Mouse (Mus musculus) kidney, embryonic 16.5 days (tissue): ENCODE data around the gene Eci2. TPM values are rescaled to one million over a fixed set of nuclear protein-coding genes. Genes with fewer than 3 reads are reported as not detected.
"Not testable (repeated sequence)": the region's sequence is repeated elsewhere in the genome, so short reads cannot be mapped to it uniquely, and the experiment has no call there.

Experiments
- ATAC-seq: fragments of 200-750 bp; cut with Nextera tagmentation; 2 replicates; pipeline ENCODE4 v1.8.0; 2017; ENCODE audit warnings: moderate TSS enrichment; ENCODE audit not compliant: low FRiP score, low TSS enrichment
- H3K27ac ChIP-seq: fragments of 300-500 bp; sonication (generic); 2 replicates; pipeline ENCODE4 v1.5.1; 2014; ENCODE audit warnings: low read length
- H3K27me3 ChIP-seq: fragments of 300-500 bp; sonication (generic); 2 replicates; pipeline ENCODE4 v1.6.1; 2014; ENCODE audit warnings: low read length, control low read depth, mixed read lengths; ENCODE audit not compliant: insufficient read depth
- H3K36me3 ChIP-seq: fragments of 300-500 bp; sonication (generic); 2 replicates; pipeline ENCODE4 v1.6.1; 2014; ENCODE audit warnings: low read length, control low read depth, mixed read lengths; ENCODE audit not compliant: insufficient read depth
- H3K4me1 ChIP-seq: fragments of 300-500 bp; sonication (generic); 2 replicates; pipeline ENCODE4 v1.6.1; 2014; ENCODE audit warnings: low read length, control low read depth, mixed read lengths; ENCODE audit not compliant: insufficient read depth
- H3K4me2 ChIP-seq: fragments of 300-500 bp; sonication (generic); replicated peaks from 2 replicates; pipeline ENCODE4 v1.6.1; 2014; ENCODE audit warnings: low read depth, low read length
- H3K4me3 ChIP-seq: fragments of 300-500 bp; sonication (generic); 2 replicates; pipeline ENCODE4 v1.5.1; 2014; ENCODE audit warnings: mild to moderate bottlenecking, low read length
- H3K9ac ChIP-seq: fragments of 300-500 bp; sonication (generic); replicated peaks from 2 replicates; pipeline ENCODE4 v1.6.1; 2014; ENCODE audit warnings: low read length
- H3K9me3 ChIP-seq: fragments of 300-500 bp; sonication (generic); 2 replicates; pipeline ENCODE4 v1.6.1; 2016; ENCODE audit warnings: low read length, control low read depth
- WGBS: fragments of 180-500 bp; shearing (Covaris S2); extraction: QIAGEN DNeasy Blood & Tissue Kit; methylation state at CpG from one replicate; pipeline ENCODE4 v1.1.7; 2014; 5-methylcytosine and 5-hydroxymethylcytosine counted together
- polyA plus RNA-seq: library from polyadenylated mRNA; unstranded; fragments of >200 nt; fragmentation: Nextera tagmentation; extraction: Ambion mirVana; gene quantifications from 2 replicates; pipeline ENCODE4 v1.2.1, GENCODE M21; 2015

Eci2 gene
- polyA plus RNA-seq, 1 experiment from 2014 or later, result 147 TPM

- no peaks in the 10 kb centered on the region for H3K36me3 ChIP-seq
- H3K9me3 ChIP-seq, result no peaks in the 10 kb centered on the region
- WGBS, result 73% methylated on average over 4 of the region's 4 CpGs
- H3K4me2 ChIP-seq, result no peak overlapping the region
- no peak for ATAC-seq
- H3K27ac ChIP-seq, result no peak overlapping the region
- no peaks in the 10 kb centered on the region for H3K27me3 ChIP-seq
- H3K4me1 ChIP-seq, result no peaks in the 10 kb centered on the region
- H3K4me3 ChIP-seq, result no peak overlapping the region
- no peak overlapping the region for H3K9ac ChIP-seq
These were observed 4.8 kb upstream of the Eci2 start for GRCm38 (mm10) chr13:35031684-35032082.

DNA sequence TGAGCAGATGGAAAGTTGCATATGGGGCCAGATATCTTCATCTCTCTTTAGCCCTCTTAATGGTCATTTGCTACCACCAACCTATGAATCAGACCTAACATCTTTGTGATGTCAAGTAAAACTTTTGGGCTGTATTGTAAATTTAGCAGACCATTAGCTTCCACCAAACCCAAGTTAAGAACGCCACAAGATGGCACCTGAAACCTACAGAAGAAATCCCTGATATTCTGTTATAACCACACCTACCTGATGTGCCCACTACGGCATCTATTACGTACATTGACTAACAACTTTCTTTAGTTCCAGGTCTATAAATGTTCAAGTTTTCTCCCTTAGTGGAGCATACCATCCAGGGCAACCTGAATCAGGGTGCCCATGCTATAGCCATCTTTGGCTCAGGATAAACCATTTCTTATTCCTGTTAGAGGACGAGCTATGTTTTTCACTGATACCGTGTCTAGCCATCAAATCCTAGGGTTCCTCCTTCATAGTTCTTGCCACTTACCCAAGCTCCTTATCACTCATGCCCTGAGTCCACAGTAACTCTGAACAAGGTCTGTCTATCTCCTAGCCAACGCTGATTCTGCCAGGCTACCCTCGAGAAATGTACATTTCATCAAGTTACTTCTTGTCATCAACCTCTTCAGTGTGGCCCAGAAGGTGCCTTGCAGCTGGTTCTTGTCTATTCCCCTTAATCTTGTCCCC is 4.2 kb upstream of the Eci2 start:
- Histone ChIP-seq H3K4me3 (no peak overlapping the region), H3K4me2 (no peak overlapping the region)
- 88% methylated on average over 7 of the region's 7 CpGs for WGBS

DNA sequence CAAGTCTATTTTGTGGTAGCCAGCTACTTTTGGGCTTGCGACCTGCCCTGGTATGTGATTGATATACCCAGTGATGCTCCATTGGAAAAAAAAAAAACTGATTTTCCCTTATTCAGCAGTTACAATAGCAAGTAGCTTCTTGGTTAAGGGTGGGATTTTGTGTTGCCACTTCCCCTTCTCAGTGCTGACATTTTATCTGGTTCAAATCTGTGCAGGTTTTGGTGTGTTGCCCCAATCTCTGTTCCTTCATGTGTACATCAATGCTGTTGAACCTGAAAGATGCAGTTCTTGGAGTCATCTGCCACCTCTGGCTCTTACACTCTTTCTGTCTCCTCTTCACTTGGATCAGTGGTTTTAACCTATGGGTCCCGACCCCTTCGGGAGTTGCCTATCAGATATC is 1.5 kb upstream of the Eci2 start:
- no peak overlapping the region for H3K27ac ChIP-seq
- no peak for ATAC-seq
- H3K9me3 ChIP-seq, result no peaks in the 10 kb centered on the region
- H3K4me2 ChIP-seq, result no peak overlapping the region
- no peak overlapping the region for H3K4me3 ChIP-seq
- H3K36me3 ChIP-seq, result no peaks in the 10 kb centered on the region
- no peaks in the 10 kb centered on the region for H3K4me1 ChIP-seq
- H3K27me3 ChIP-seq, result no peaks in the 10 kb centered on the region
- H3K9ac ChIP-seq, result no peak overlapping the region
- WGBS, result 78% methylated on average over 3 of the region's 3 CpGs

More for the DNA sequence above, 4.2 kb upstream of the Eci2 start:
- Histone ChIP-seq H3K9me3 (no peaks in the 10 kb centered on the region), H3K36me3 (no peaks in the 10 kb centered on the region), H3K27ac (no peak overlapping the region), H3K9ac (no peak overlapping the region), H3K27me3 (no peaks in the 10 kb centered on the region), H3K4me1 (no peaks in the 10 kb centered on the region)
- no peak for ATAC-seq

- 63% methylated on average over 1 of the region's 1 CpGs for WGBS
- not testable (repeated sequence) for H3K4me3 ChIP-seq, ATAC-seq
These were observed 3.5 kb downstream of the Eci2 start for GRCm38 (mm10) chr13:35023401-35023800.

DNA sequence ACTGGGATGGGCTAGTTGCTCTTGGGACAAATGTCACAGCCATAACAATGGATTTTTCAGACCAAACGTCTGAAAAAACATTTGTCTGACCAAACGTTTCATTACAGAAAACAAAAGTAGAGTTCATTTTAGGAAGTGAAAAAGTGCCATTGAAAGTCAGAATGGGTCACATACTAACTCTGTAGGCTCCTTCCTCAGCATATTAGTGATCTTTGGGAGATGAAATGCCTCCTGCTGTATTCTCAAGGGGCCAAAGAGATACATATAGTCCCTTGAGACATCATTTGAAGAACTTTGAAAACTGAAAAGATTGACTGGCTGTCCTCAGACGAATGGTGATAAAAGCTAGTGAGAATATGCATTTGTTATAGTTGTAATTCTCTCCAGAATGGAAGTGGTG is 6.5 kb downstream of the Eci2 start:
- no peak overlapping the region for H3K9ac ChIP-seq
- H3K27me3 ChIP-seq, result no peaks in the 10 kb centered on the region
- no peaks in the 10 kb centered on the region for H3K4me1 ChIP-seq
- no peaks in the 10 kb centered on the region for H3K36me3 ChIP-seq
- no peak for ATAC-seq
- no peak overlapping the region for H3K4me2 ChIP-seq
- H3K27ac ChIP-seq, result no peak overlapping the region
- 71% methylated on average over 3 of the region's 3 CpGs for WGBS
- H3K4me3 ChIP-seq, result no peak overlapping the region
- no peaks in the 10 kb centered on the region for H3K9me3 ChIP-seq

More at GRCm38 (mm10) chr13:35023401-35023800, 3.5 kb downstream of the Eci2 start:
- not testable (repeated sequence) for H3K4me1 ChIP-seq, H3K4me2 ChIP-seq, H3K9me3 ChIP-seq, H3K9ac ChIP-seq, H3K36me3 ChIP-seq, H3K27ac ChIP-seq, H3K27me3 ChIP-seq

- no peak overlapping the region for H3K4me3 ChIP-seq
- WGBS, result 84% methylated on average over 7 of the region's 7 CpGs
- no peaks in the 10 kb centered on the region for H3K36me3 ChIP-seq
- peaks cover 7% of the 10 kb centered on the region for H3K9me3 ChIP-seq
- H3K4me1 ChIP-seq, result no peaks in the 10 kb centered on the region
- no peaks in the 10 kb centered on the region for H3K27me3 ChIP-seq
- H3K27ac ChIP-seq, result no peak overlapping the region
- no peak overlapping the region for H3K4me2 ChIP-seq
- no peak for ATAC-seq
- no peak overlapping the region for H3K9ac ChIP-seq
These were observed 7.9 kb downstream of the Eci2 start for GRCm38 (mm10) chr13:35018866-35019536.

DNA sequence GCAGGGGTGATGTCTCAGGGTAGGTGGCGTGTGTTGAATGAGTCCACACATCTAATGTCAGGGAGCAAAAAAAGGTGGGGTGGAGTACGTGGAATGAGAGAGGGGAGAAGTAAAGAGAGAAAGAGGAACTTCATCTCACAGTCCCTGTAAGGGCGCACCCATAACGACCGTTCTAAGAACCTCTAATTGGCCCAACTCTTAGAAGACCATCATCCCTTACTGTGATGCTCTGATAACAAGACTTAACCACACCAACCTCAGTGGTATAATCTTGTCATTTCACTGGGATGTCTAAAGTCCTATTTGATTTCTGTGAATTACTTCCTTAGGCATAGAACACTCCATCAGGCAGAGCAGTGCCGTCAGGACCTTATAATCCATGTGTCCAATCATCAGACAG is 9.5 kb downstream of the Eci2 start:
- no peaks in the 10 kb centered on the region for H3K4me1 ChIP-seq
- H3K9me3 ChIP-seq, result peaks cover 7% of the 10 kb centered on the region
- ATAC-seq, result no peak
- no peak overlapping the region for H3K4me2 ChIP-seq
- 84% methylated on average over 6 of the region's 6 CpGs for WGBS
- H3K27me3 ChIP-seq, result no peaks in the 10 kb centered on the region
- no peak overlapping the region for H3K9ac ChIP-seq
- H3K4me3 ChIP-seq, result no peak overlapping the region
- no peaks in the 10 kb centered on the region for H3K36me3 ChIP-seq
- no peak overlapping the region for H3K27ac ChIP-seq

GRCm38 (mm10) chr13:35016067-35016466 is 10.8 kb downstream of the Eci2 start:
- Histone ChIP-seq H3K27ac (no peak overlapping the region), H3K9ac (no peak overlapping the region), H3K4me3 (no peak overlapping the region), H3K9me3 (peaks cover 7% of the 10 kb centered on the region), H3K4me1 (no peaks in the 10 kb centered on the region), H3K4me2 (no peak overlapping the region), H3K36me3 (no peaks in the 10 kb centered on the region), H3K27me3 (no peaks in the 10 kb centered on the region)
- no peak for ATAC-seq
- WGBS, result 100% methylated on average over 1 of the region's 1 CpGs

DNA sequence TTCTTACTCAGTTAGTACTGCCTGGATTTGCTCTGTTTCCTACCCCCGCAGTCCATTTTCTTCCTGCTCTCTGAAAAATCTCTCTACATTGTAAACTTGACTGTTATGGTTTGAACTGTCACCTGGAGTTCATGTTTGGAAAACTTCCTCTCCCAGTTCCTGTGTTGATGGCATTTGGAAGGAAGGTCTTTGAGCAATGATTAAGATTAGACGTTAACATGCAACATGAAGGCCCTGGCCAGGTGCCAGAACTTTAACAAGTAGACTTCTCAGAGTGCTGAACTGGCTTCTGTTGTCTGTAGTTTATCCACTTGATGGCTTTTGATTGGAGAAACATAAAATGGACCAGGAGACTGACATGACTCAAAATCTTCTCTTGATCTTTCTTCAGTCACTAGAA is 31.0 kb downstream of the Eci2 start:
- ATAC-seq, result no peak

More for the DNA sequence above, 31.0 kb downstream of the Eci2 start:
- Histone ChIP-seq H3K36me3 (0 out of 2 replicates have a peak, but pooled peaks cover under 1% of the 10 kb centered on the region), H3K27ac (no peak overlapping the region), H3K9ac (no peak overlapping the region), H3K4me1 (peaks cover 22% of the 10 kb centered on the region), H3K4me3 (no peak overlapping the region), H3K9me3 (no peaks in the 10 kb centered on the region), H3K27me3 (no peaks in the 10 kb centered on the region), H3K4me2 (no peak overlapping the region)
- WGBS, result 60% methylated on average over 2 of the region's 2 CpGs
